Mouse (Mus musculus): ENCODE results near the gene Defb38. TPM values are rescaled to one million over a fixed set of nuclear protein-coding genes. Genes with fewer than 3 reads are reported as not detected.

The Defb38 gene
- total RNA-seq (2021) = not detected
- long read RNA-seq, experiment 1 = 0 reads
- long read RNA-seq, experiment 2 = 0 reads

DNA sequence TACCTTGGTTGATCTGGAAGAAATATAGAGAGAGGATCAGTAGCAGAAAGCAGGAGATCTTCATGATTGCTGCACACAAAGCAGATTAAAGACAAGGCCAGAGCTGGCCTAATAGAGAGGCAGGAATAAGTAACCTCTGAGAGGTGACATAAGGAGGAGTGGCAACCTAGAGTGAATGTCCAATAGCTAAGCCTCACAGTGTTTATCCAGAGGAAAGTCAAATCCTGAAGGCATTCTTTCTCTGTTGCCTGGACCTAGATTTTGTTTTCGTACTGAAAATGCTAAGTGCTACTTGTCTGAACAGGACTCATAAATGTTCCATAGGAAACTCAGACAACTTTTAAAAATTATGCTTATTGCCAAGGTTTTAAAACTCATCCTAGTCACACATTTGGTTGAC lies at the start of gene Defb38:
Gene Defb38 (minus strand): TSS at position 101 of the 400 bp plus-strand sequence.
- Histone ChIP-seq H3K27ac (no peak within 1 kb of the TSS), H3K4me3 (no peak within 1 kb of the TSS)
- TF ChIP-seq CTCF (IDR thresholded peaks at IDR 0.05) = no peak
- intact Hi-C loops (cut with DNase I) = no loop called here
- no peak for DNase-seq (ENCODE audit: extremely low spot score in 1 of 2, low spot score in 2 of 2)

DNA sequence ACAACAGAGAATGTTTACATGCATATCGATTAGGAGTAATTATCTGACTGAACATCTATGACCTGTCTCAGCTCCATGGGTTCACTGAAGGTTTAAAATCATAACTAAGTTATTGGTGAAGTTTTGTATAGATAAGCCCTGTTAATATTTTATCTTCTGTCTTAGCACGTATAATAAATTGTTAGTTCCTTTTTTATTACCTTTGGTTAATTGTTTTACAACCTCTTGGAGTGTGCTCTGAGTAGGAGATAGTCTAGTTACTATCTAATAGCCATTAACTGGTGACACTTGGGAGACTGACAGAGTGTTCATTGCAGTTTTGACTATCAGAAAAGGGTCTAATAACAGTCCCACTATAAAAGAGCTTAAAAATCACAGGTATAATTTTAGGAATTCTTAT lies 39.6 kb upstream of the Defb38 start:
- Histone ChIP-seq H3K4me3 (no peak overlapping the region), H3K27ac (no peak overlapping the region)
- intact Hi-C loops (cut with DNase I) = no loop called here
- DNase-seq (ENCODE audit: extremely low spot score in 1 of 2, low spot score in 2 of 2) = no peak
- no peak for TF ChIP-seq CTCF (IDR thresholded peaks at IDR 0.05)

DNA sequence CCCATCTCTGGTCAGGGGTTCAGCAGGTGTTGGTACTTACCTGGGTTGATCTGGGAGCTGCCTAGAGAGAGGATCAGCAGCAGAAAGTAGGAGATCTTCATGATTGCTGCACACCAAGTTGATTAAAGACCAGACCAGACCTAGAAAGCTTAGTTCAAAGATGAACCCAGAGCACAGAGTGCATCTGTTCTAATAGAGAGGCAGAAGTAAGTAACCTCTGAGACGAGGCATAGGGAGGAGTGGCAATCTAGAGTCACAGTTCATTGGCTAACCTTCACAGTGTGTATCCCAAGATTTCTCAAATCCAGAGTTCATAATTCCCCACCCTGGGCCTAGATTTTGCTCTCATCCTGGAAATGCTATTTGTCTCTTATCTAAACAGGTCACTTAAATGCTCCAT lies 38.3 kb upstream of the Defb38 start, which contains the start of gene Defb39:
Gene Defb39 (minus strand): TSS at position 101 of the 400 bp plus-strand sequence.
- DNase-seq (ENCODE audit: extremely low spot score in 1 of 2, low spot score in 2 of 2) = no peak
- Histone ChIP-seq H3K4me3 (no peak within 1 kb of the TSS), H3K27ac (no peak within 1 kb of the TSS)
- intact Hi-C loops (cut with DNase I) = no loop called here
- no peak for TF ChIP-seq CTCF (IDR thresholded peaks at IDR 0.05)

DNA sequence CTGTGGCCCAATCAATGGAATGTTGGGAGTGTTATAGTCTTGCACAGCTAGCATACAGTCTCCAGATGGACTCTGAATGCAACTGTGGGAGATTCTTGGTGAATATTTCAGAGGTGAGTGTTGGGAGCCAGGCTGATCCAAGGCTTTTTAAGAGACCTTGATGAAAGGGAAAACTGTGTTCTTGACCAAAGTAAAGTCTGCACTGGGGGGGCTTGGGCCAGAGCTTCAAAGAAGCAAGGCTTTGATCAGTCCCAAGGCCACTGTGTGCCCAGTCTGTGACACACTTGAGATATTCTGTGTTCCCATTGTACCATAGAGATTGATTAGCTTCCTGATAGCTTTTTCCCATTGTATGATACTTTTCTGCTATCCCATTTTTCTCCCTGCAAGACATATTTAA lies 36.5 kb upstream of the Defb38 start:
- TF ChIP-seq CTCF (IDR thresholded peaks at IDR 0.05) = no peak
- no peak overlapping the region for H3K27ac ChIP-seq
- intact Hi-C loops (cut with DNase I) = no loop called here

DNA sequence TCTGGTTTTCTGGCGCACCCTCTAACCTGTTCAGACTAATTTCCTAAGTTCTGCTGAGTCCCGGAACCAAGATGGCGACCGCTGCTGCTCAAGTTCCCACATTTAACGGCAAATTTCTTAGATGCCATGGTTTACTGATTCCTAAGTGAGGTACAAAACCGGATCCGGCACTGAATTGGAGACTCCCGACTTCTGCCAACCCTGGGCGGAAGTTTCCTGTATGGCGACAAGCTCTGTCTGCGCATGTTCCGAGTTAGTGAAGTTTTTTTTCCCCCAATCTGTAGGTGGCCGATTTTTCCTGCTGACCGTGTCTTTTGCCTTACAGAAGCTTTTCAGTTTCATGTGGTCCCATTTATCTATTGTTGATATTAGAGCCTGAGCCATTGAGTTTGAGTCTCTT lies 18.9 kb upstream of the Defb38 start:
- no peak overlapping the region for H3K4me3 ChIP-seq
- TF ChIP-seq CTCF (IDR thresholded peaks at IDR 0.05) = no peak
- intact Hi-C loops (cut with DNase I) = no loop called here
- no peak overlapping the region for H3K27ac ChIP-seq
- DNase-seq (ENCODE audit: extremely low spot score in 1 of 2, low spot score in 2 of 2) = no peak

More for the DNA sequence above, 36.5 kb upstream of the Defb38 start:
- no peak for DNase-seq (ENCODE audit: extremely low spot score in 1 of 2, low spot score in 2 of 2)
- H3K4me3 ChIP-seq = no peak overlapping the region

Other genes starting within 250 kb of the Defb38 start
- gene Defb40, start 48.3 kb downstream of the Defb38 start, total RNA-seq (2021) = not detected
- gene Defb37, start 35.5 kb downstream of the Defb38 start, total RNA-seq (2021) = not detected
- gene Defb39, start 38.2 kb upstream of the Defb38 start, total RNA-seq (2021) = not detected
- not detected for gene Defb12, start 88.3 kb upstream of the Defb38 start, total RNA-seq (2021)
- not detected for gene Defb34, start 97.2 kb upstream of the Defb38 start, total RNA-seq (2021)
- gene Gm45826, start 114.2 kb upstream of the Defb38 start, total RNA-seq (2021) = not detected
- gene Defb14, start 167.8 kb upstream of the Defb38 start, total RNA-seq (2021) = not detected
- not detected for gene Defb4, start 172.1 kb upstream of the Defb38 start, total RNA-seq (2021)
- not detected for gene Defb6, start 198.9 kb upstream of the Defb38 start, total RNA-seq (2021)
- gene Defb46, start 213.3 kb upstream of the Defb38 start, total RNA-seq (2021) = not detected
- not detected for gene Defb5, start 221.0 kb upstream of the Defb38 start, total RNA-seq (2021)